Mouse (Mus musculus) testis, adult 2 months (tissue): Measurements from ENCODE around the gene Ezh2. TPM values are rescaled to one million over a fixed set of nuclear protein-coding genes. Genes with fewer than 3 reads are reported as not detected.
"Not testable (repeated sequence)": the region's sequence is repeated elsewhere in the genome, so short reads cannot be mapped to it uniquely, and the experiment has no call there.

Source experiments
- H3K27ac ChIP-seq: fragments of 200-500 bp; 2 replicates; pipeline ENCODE4 v1.5.1; 2012; ENCODE audit warnings: low read depth, low read length; ENCODE audit not compliant: control insufficient read depth, insufficient read depth
- H3K27me3 ChIP-seq: fragments of 200-500 bp; 2 replicates; pipeline ENCODE4 v1.6.1; 2012; ENCODE audit warnings: mild to moderate bottlenecking, low read length, moderate library complexity; ENCODE audit not compliant: control insufficient read depth, insufficient read depth
- H3K36me3 ChIP-seq: fragments of 200-500 bp; 2 replicates; pipeline ENCODE4 v1.6.1; 2012; ENCODE audit warnings: mild to moderate bottlenecking, low read length; ENCODE audit not compliant: control insufficient read depth, insufficient read depth
- H3K4me1 ChIP-seq: fragments of 200-500 bp; 2 replicates; pipeline ENCODE4 v1.6.1; 2012; ENCODE audit warnings: low read length; ENCODE audit not compliant: control insufficient read depth, insufficient read depth
- H3K4me3 ChIP-seq: fragments of 200-500 bp; 2 replicates; pipeline ENCODE4 v1.5.1; 2012; ENCODE audit warnings: low read depth, mild to moderate bottlenecking, low read length, moderate library complexity, mixed read lengths; ENCODE audit not compliant: control insufficient read depth
- CTCF ChIP-seq: fragments of 200-500 bp; IDR thresholded peaks from 2 replicates; pipeline ENCODE4 v1.5.1; 2012; ENCODE audit warnings: low read depth, mild to moderate bottlenecking, inconsistent platforms, low read length, moderate library complexity; ENCODE audit not compliant: control insufficient read depth, insufficient read depth, insufficient replicate concordance
- POLR2A ChIP-seq: fragments of 200-500 bp; IDR thresholded peaks from 2 replicates; pipeline ENCODE4 v1.6.1; 2012; ENCODE audit warnings: low read depth, mild to moderate bottlenecking, inconsistent platforms, low read length, moderate library complexity; ENCODE audit not compliant: control insufficient read depth
- polyA plus RNA-seq: library from polyadenylated mRNA; depleted of rRNA; stranded (reverse); fragments of >200 nt; gene quantifications from 2 replicates; pipeline ENCODE4 v1.2.3, GENCODE M21; 2012

The Ezh2 gene
- polyA plus RNA-seq, 1 experiment, result 50.5 TPM

- H3K4me3 ChIP-seq, result no peak overlapping the region
- H3K27me3 ChIP-seq, result no peaks in the 10 kb centered on the region
- TF ChIP-seq CTCF, result no peak
- TF ChIP-seq POLR2A, result no peak
- H3K27ac ChIP-seq, result no peak overlapping the region
- H3K4me1 ChIP-seq, result no peaks in the 10 kb centered on the region
- no peaks in the 10 kb centered on the region for H3K36me3 ChIP-seq
Observed at GRCm38 (mm10) chr6:47621039-47621438, 25.9 kb upstream of the Ezh2 start.

DNA sequence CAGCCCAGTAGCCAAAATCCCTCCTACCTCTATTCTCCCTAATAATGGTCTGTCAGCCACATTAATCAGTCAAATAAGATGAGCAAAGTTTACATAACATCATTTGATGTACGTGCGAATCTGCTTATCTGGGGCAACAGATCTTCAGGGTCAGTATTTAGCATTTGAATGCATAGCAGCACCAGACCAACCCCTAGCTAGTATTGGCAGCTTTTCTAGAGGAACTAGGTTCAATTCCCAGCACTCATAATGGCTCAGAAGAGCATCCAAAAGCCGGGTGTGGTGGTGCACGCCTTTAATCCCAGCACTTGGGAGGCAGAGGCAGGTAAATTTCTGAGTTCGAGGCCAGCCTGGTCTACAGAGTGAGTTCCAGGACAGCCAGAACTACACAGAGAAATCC is 13.2 kb upstream of the Ezh2 start:
- H3K27me3 ChIP-seq, H3K27ac ChIP-seq, H3K4me1 ChIP-seq, H3K4me3 ChIP-seq, H3K36me3 ChIP-seq: not testable (repeated sequence)

- H3K4me3 ChIP-seq, result no peak overlapping the region
- no peaks in the 10 kb centered on the region for H3K4me1 ChIP-seq
- H3K27me3 ChIP-seq, result no peaks in the 10 kb centered on the region
- no peak overlapping the region for H3K27ac ChIP-seq
- H3K36me3 ChIP-seq, result no peaks in the 10 kb centered on the region
- TF ChIP-seq CTCF (no peak), POLR2A (no peak)
Observed at GRCm38 (mm10) chr6:47601931-47602330, 6.8 kb upstream of the Ezh2 start.

- no peaks in the 10 kb centered on the region for H3K4me1 ChIP-seq
- TF ChIP-seq POLR2A (no peak), CTCF (no peak)
Observed at GRCm38 (mm10) chr6:47595696-47596095, 555 bp upstream of the Ezh2 start.

DNA sequence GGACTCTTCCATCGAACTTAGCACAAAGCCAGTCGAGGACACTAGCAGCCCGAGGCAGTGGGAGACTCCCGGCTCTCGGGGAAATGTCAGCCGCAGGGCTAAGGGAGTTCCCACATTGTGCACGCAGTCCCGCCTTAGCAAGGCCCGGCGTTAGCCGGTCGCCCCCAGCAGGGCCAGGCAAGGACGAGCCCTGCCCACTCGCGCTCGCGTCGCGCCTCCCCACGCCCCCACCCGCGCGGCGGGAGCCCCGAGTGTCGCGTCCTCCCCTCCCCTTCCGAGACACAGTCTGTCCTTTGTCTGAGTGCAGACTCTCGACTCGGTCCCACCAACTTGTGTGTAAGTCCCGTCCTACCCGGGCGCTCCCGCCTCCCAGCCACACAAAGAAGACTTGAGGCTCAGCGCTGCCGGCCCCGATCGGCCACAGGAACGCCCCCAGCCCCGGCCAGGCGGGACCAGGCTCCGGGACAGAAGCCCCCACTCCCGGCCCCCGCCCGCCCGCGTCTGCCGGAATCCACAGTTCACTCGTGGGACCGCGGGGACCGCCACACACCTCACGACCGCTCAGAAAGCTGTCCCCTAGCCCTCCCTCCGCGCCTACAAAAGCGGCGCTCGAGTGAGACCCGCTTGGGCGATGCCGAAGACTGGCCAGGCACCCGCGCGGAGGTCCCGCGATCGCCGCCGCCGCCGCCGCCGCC is 853 bp downstream of the Ezh2 start:
- H3K36me3 ChIP-seq, result no peaks in the 10 kb centered on the region
- H3K27ac ChIP-seq, result peak overlapping the region; percentile 71
- H3K27me3 ChIP-seq, result no peaks in the 10 kb centered on the region
- H3K4me3 ChIP-seq, result peak overlapping the region; percentile 88
- TF ChIP-seq POLR2A (no peak), CTCF (no peak)
- no peaks in the 10 kb centered on the region for H3K4me1 ChIP-seq

More at GRCm38 (mm10) chr6:47595696-47596095, 555 bp upstream of the Ezh2 start:
- H3K36me3 ChIP-seq, result no peaks in the 10 kb centered on the region
- H3K27me3 ChIP-seq, result no peaks in the 10 kb centered on the region
- peak overlapping the region; percentile 99 for H3K27ac ChIP-seq
- H3K4me3 ChIP-seq, result peak overlapping the region; percentile 88

GRCm38 (mm10) chr6:47593590-47593989 is 1.6 kb downstream of the Ezh2 start:
- H3K27ac ChIP-seq, result no peak overlapping the region
- no peaks in the 10 kb centered on the region for H3K36me3 ChIP-seq
- TF ChIP-seq POLR2A, result no peak
- no peak for TF ChIP-seq CTCF

DNA sequence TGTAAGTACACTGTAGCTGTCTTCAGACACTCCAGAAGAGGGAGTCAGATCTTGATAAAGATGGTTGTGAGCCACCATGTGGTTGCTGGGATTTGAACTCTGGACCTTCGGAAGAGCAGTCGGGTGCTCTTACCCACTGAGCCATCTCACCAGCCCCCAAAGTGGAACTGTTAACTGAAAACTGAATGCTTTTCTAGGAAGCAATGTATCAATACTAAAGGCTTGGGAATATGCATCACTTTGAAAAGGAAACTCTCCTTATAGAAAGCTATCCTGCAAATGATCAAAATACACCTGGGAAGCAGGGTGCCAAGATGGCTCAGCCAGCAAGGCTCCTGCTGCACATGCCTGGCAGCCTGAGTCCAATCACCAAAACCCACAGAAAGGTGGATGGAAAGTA is 7.8 kb downstream of the Ezh2 start:
- not testable (repeated sequence) for H3K27me3 ChIP-seq, H3K27ac ChIP-seq, H3K4me1 ChIP-seq, H3K36me3 ChIP-seq, H3K4me3 ChIP-seq

More at GRCm38 (mm10) chr6:47593590-47593989, 1.6 kb downstream of the Ezh2 start:
- Histone ChIP-seq H3K4me1 (no peaks in the 10 kb centered on the region), H3K27me3 (no peaks in the 10 kb centered on the region), H3K4me3 (peak overlapping the region; percentile 88; the same call in 1 of the 2 replicates)

- Histone ChIP-seq H3K4me1 (no peaks in the 10 kb centered on the region), H3K27me3 (no peaks in the 10 kb centered on the region), H3K4me3 (no peak overlapping the region), H3K27ac (no peak overlapping the region), H3K36me3 (no peaks in the 10 kb centered on the region)
- TF ChIP-seq CTCF (no peak), POLR2A (no peak)
Observed at GRCm38 (mm10) chr6:47572887-47573286, 22.3 kb downstream of the Ezh2 start.
